Mouse (Mus musculus) forebrain, embryonic 14.5 days (tissue): ENCODE results near the gene Hsfy2. TPM values are rescaled to one million over a fixed set of nuclear protein-coding genes. Genes with fewer than 3 reads are reported as not detected.

Experiments
- ATAC-seq: fragments of 200-750 bp; cut with Nextera tagmentation; 2 replicates; pipeline ENCODE4 v1.8.0; 2017; ENCODE audit warnings: mild to moderate bottlenecking, moderate library complexity
- DNase-seq: peaks from one replicate; pipeline ENCODE4 v3.0.0-alpha.2; 2015; ENCODE audit warnings: low spot score
- H3K27ac ChIP-seq: fragments of 300-500 bp; sonication (generic); 2 replicates; pipeline ENCODE4 v1.5.1; 2014; ENCODE audit warnings: low read depth, mild to moderate bottlenecking, control low read depth, low read length, moderate library complexity
- H3K27me3 ChIP-seq: fragments of 300-500 bp; sonication (generic); replicated peaks from 2 replicates; pipeline ENCODE4 v1.6.1; 2014; ENCODE audit warnings: low read length, control low read depth, mixed read lengths; ENCODE audit not compliant: control insufficient read depth, insufficient read depth
- H3K36me3 ChIP-seq: fragments of 300-500 bp; sonication (generic); 2 replicates; pipeline ENCODE4 v1.6.1; 2014; ENCODE audit warnings: low read length, control low read depth; ENCODE audit not compliant: control insufficient read depth, insufficient read depth
- H3K4me1 ChIP-seq: fragments of 300-500 bp; sonication (generic); 2 replicates; pipeline ENCODE4 v1.6.1; 2014; ENCODE audit warnings: antibody characterized with exemption, low read length, control low read depth; ENCODE audit not compliant: control insufficient read depth, insufficient read depth
- H3K4me2 ChIP-seq: fragments of 300-500 bp; sonication (generic); 2 replicates; pipeline ENCODE4 v1.6.1; 2014; ENCODE audit warnings: mild to moderate bottlenecking, control low read depth, low read length
- H3K4me3 ChIP-seq: fragments of 300-500 bp; sonication (generic); 2 replicates; pipeline ENCODE4 v1.5.1; 2014; ENCODE audit warnings: low read depth, low read length, control low read depth
- H3K9ac ChIP-seq: fragments of 300-500 bp; sonication (generic); 2 replicates; pipeline ENCODE4 v1.6.1; 2014; ENCODE audit warnings: mild to moderate bottlenecking, low read length, control low read depth, moderate library complexity
- H3K9me3 ChIP-seq: fragments of 300-500 bp; sonication (generic); replicated peaks from 2 replicates; pipeline ENCODE4 v1.6.1; 2016; ENCODE audit warnings: low read length, control low read depth, mixed read lengths; ENCODE audit not compliant: control insufficient read depth
- WGBS: fragments of 180-500 bp; shearing (Covaris S2); extraction: QIAGEN DNeasy Blood & Tissue Kit; methylation state at CpG from one replicate; pipeline ENCODE4 v1.1.7; 2014; 5-methylcytosine and 5-hydroxymethylcytosine counted together
- polyA plus RNA-seq: library from polyadenylated mRNA; unstranded; fragments of >200 nt; fragmentation: Nextera tagmentation; extraction: Ambion mirVana; gene quantifications from 2 replicates; pipeline ENCODE4 v1.2.1, GENCODE M21; 2014

Gene Hsfy2
- not detected in 2 replicates for polyA plus RNA-seq

DNA sequence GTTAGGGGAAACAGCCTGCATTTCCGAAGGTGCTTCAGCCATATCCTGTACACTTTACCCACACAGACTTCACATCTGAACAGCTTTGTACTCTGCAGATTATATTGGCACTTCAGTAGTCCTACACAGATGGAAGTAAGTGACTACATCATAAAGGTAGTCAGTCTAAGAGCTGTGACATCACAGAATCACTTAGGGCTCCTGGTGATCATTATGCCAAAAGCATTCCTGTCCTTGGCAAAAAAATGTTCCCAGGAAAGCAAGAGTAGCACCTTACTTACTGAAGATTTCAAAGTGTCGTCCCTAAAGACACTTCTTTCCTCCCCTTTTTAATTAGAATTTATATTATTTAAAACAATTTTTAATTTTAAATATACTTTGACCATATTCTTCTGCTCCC lies at the start of gene Hsfy2:
TSS of gene Hsfy2 (minus strand) at position 101 of the 400 bp plus-strand sequence.
- no peak for DNase-seq
- no peak within 1 kb of the TSS for H3K9ac ChIP-seq
- 89% methylated on average over 2 of the region's 2 CpGs for WGBS
- H3K4me3 ChIP-seq = no peak within 1 kb of the TSS
- no peak within 1 kb of the TSS for H3K27ac ChIP-seq
- no peak within 1 kb of the TSS for H3K4me2 ChIP-seq
- no peaks in the 10 kb centered on the region for H3K4me1 ChIP-seq
- ATAC-seq = no peak
- H3K9me3 ChIP-seq = no peaks in the 10 kb centered on the region
- no peaks in the 10 kb centered on the region for H3K36me3 ChIP-seq
- H3K27me3 ChIP-seq = no peaks in the 10 kb centered on the region

DNA sequence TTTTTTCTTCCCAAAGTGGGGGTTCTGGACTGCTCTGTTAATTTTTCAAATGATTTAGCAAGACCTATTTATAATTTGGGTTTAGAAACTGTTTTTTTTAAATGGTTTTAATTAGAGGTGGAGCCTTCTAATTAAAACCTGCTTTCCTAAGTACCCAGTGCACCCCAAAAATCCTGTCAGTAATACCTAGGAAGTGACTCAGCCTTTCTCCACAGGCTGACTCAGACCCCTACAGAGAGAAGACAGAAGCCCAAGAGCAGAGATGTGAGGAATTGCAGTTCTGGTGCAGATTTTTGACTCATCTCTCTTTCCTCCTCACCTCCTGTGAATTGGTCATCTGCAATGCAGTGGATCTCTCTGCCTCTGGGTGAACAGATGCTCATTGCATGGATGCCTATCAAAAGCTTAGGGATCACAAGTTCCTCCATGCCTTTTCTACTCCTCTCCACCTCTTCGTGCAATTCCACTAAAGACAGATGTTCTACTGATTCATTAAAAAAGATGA lies 47.9 kb upstream of the Hsfy2 start:
- Histone ChIP-seq H3K4me2 (no peak overlapping the region), H3K36me3 (no peaks in the 10 kb centered on the region), H3K27me3 (no peaks in the 10 kb centered on the region), H3K9me3 (no peaks in the 10 kb centered on the region), H3K9ac (no peak overlapping the region), H3K4me1 (no peaks in the 10 kb centered on the region), H3K27ac (no peak overlapping the region), H3K4me3 (no peak overlapping the region)
- ATAC-seq (no peak), DNase-seq (no peak)
- 89% methylated on average over 1 of the region's 1 CpGs for WGBS

DNA sequence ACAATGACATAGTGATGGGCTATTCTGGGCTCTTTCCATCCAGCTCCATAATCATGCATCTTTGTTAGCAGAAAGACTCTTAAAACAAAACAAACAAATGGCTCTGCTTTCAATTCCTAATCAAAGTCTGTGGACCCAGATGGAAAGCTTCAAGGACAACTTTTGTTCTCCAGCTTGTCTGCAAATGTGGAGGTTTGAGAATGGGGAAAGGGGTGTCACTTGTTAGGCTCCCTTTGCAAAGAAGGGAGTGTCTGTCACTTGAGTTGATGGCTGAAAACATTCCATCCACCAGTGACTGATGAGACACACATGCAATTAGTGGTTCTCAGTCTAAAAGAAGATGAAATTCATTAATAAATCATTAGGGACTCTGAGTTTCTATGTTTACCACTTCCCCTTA lies 47.3 kb upstream of the Hsfy2 start:
- Histone ChIP-seq H3K27ac (no peak overlapping the region), H3K27me3 (no peaks in the 10 kb centered on the region), H3K9me3 (no peaks in the 10 kb centered on the region), H3K4me3 (no peak overlapping the region), H3K4me2 (no peak overlapping the region), H3K36me3 (no peaks in the 10 kb centered on the region), H3K9ac (no peak overlapping the region), H3K4me1 (no peaks in the 10 kb centered on the region)
- peak; percentile 45 for DNase-seq
- ATAC-seq = peak; percentile 55

DNA sequence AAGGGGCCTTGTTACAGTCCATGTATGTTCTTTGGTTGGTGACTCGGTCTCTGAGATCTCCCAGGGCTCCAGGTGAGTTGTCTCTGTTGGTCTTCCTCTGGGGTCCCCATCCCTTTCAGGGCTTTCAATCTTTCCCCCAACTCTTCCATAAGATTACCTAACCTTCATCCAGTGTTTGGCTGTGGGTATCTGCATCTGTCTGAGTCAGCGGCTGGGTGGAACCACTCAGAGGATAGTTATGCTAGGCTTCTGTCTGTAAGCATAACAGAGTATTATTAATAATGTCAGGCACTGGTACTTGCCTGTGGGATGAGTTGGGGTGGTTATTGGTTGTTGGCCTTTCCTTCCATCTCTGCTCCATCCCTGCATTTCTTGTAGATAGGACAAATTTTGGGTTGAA lies 44.0 kb upstream of the Hsfy2 start:
- no peaks in the 10 kb centered on the region for H3K4me1 ChIP-seq
- no peak for ATAC-seq
- no peaks in the 10 kb centered on the region for H3K9me3 ChIP-seq
- H3K4me2 ChIP-seq = no peak overlapping the region
- H3K9ac ChIP-seq = no peak overlapping the region
- H3K36me3 ChIP-seq = no peaks in the 10 kb centered on the region
- H3K4me3 ChIP-seq = no peak overlapping the region
- H3K27ac ChIP-seq = no peak overlapping the region
- WGBS = 93% methylated on average over 2 of the region's 2 CpGs
- DNase-seq = no peak
- H3K27me3 ChIP-seq = no peaks in the 10 kb centered on the region

DNA sequence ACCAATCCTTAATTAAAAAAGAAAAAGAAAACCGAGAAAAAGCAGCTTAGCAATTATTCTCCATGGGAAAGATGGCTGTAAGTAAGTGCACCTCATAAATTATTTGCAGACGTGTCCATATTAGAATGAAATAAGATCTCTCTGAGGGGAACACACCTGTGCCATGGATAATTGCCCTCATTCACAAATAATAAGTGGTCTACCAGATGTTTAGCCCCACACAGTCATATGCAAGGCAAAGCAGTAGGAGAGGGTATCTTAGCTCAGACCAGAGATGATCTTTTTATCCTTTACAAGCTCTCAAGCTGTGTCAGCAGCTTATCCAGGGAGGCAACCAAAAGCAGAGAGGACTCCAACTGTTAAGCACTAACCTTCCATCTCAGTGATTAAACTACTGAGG lies 38.0 kb upstream of the Hsfy2 start:
- Histone ChIP-seq H3K4me1 (no peaks in the 10 kb centered on the region), H3K9me3 (no peaks in the 10 kb centered on the region), H3K9ac (no peak overlapping the region), H3K4me3 (no peak overlapping the region), H3K27me3 (no peaks in the 10 kb centered on the region), H3K4me2 (no peak overlapping the region), H3K36me3 (no peaks in the 10 kb centered on the region), H3K27ac (no peak overlapping the region)
- ATAC-seq (no peak), DNase-seq (no peak)
- WGBS = 37% methylated on average over 2 of the region's 2 CpGs

DNA sequence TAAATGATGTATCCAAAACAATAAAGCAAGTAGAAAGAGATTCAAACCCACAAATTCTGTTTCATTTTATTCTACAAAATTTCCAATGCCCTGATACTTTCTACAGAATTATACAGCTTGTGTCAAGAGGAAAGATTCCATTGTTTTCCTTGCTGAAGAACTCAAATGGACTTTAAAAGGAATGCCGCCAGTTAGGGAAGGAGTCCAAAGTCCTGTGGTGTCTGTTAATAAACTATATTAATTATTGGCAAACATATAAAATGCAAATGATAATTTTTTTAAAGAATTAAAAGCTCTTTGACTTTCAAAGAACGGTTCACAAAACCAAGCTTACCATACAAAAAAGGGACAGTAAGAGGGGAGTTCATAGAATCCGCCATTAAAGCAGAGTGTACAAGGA lies 37.4 kb upstream of the Hsfy2 start:
- no peak overlapping the region for H3K27ac ChIP-seq
- DNase-seq (no peak), ATAC-seq (no peak)
- no peak overlapping the region for H3K4me2 ChIP-seq
- no peak overlapping the region for H3K4me3 ChIP-seq
- H3K9me3 ChIP-seq = no peaks in the 10 kb centered on the region
- 88% methylated on average over 3 of the region's 3 CpGs for WGBS
- H3K27me3 ChIP-seq = no peaks in the 10 kb centered on the region
- no peaks in the 10 kb centered on the region for H3K36me3 ChIP-seq
- H3K4me1 ChIP-seq = no peaks in the 10 kb centered on the region
- H3K9ac ChIP-seq = no peak overlapping the region

DNA sequence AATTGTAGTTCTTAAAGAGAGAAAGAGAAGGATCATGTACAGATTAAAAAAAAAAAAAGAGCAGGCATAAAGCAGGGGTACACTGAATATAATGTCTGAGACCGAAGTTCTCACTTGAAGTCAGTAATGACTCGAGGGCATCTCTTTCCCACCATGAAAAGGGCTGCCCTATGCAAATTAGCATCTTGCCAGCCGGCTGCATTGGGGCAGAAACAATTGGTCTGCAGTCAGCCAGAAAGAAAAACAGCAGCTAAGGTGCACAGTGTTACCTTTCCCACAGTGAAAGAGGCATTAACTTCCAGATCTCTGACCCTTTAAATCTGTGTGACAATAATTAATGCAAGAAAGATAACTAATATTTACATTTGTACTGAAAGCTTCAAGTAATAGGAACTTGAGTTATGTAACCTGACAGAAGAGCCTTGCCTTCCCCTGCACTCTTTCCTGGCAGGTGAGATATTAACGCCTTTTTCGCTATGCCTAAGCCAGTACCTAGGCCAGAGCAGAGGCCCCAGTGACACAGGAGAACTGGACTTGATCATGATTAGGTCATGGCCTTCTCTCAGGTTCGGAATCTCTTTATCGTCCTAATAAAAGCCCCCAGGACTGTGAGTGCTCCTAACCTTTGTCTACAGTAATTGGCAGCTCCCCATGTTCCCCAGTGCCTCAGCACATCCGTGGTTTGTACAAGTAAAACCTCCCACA lies 34.2 kb upstream of the Hsfy2 start:
- 15% methylated on average over 8 of the region's 8 CpGs for WGBS
- Histone ChIP-seq H3K27me3 (no peaks in the 10 kb centered on the region), H3K9ac (no peak overlapping the region), H3K27ac (no peak overlapping the region), H3K4me1 (no peaks in the 10 kb centered on the region), H3K9me3 (no peaks in the 10 kb centered on the region), H3K36me3 (no peaks in the 10 kb centered on the region), H3K4me3 (no peak overlapping the region), H3K4me2 (no peak overlapping the region)
- peak; percentile 57 for ATAC-seq
- DNase-seq = peak; percentile 41

DNA sequence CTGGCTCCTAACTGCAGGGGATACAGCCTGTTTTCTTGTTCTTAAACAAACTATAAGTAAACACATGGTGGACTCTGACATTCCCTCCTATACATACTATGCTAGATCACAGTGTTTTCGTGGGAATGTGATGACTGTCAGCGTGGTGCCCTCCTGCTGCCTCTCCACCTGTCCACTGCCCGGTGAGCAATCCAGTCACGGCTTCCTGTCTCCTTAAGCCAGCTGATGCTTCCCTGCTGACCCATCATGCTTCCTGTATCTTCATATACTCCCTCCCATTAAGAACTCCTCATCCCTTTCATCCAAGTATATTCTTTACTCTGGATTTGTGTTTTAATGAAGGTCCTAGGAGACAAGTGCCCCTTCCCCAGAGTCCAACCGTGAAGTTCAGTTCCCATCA lies 33.3 kb upstream of the Hsfy2 start:
- no peaks in the 10 kb centered on the region for H3K4me1 ChIP-seq
- DNase-seq (no peak), ATAC-seq (no peak)
- H3K9me3 ChIP-seq = no peaks in the 10 kb centered on the region
- no peak overlapping the region for H3K27ac ChIP-seq
- no peak overlapping the region for H3K4me3 ChIP-seq
- 71% methylated on average over 5 of the region's 5 CpGs for WGBS
- H3K36me3 ChIP-seq = no peaks in the 10 kb centered on the region
- H3K27me3 ChIP-seq = no peaks in the 10 kb centered on the region
- no peak overlapping the region for H3K4me2 ChIP-seq
- no peak overlapping the region for H3K9ac ChIP-seq

DNA sequence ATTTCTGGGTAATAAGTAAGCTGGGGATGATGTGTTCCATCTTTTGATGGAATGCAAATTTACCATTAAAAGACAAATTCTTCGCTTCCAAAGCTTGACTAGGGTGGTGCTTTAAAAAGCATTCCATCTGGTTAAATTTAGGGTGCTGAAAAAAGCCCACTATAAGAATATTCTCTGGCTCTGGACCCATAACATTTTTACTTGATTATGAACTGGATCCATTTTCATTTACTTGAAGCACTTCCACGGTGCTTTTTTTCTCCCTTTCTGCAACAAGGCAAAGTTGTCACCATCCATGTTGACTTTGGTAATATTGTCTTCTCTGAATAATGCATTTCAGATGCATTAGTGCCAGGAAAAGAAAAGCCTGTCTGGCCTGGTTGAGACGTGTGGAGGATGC lies 27.4 kb upstream of the Hsfy2 start:
- H3K36me3 ChIP-seq = no peaks in the 10 kb centered on the region
- DNase-seq = no peak
- no peaks in the 10 kb centered on the region for H3K4me1 ChIP-seq
- no peaks in the 10 kb centered on the region for H3K9me3 ChIP-seq
- ATAC-seq = no peak
- H3K27me3 ChIP-seq = no peaks in the 10 kb centered on the region
- no peak overlapping the region for H3K27ac ChIP-seq
- 87% methylated on average over 3 of the region's 3 CpGs for WGBS
- H3K4me3 ChIP-seq = no peak overlapping the region
- no peak overlapping the region for H3K9ac ChIP-seq
- H3K4me2 ChIP-seq = no peak overlapping the region
